Mouse (Mus musculus): ENCODE measurements at regions not wholly inside any gene's neighbourhood (a gene's known extent, or its start where the extent isn't known, plus 50 kb on each side); places are given as distances from the start of the nearest gene placed in this dataset.
A peak's percentile ranks its signal among the peaks of the same experiment; 100 is the strongest.

GRCm38 (mm10) chr19:28732998-28733397 lies 53.1 kb upstream of the Glis3 start:
- no peak for ATAC-seq (ENCODE audit: low TSS enrichment)

DNA sequence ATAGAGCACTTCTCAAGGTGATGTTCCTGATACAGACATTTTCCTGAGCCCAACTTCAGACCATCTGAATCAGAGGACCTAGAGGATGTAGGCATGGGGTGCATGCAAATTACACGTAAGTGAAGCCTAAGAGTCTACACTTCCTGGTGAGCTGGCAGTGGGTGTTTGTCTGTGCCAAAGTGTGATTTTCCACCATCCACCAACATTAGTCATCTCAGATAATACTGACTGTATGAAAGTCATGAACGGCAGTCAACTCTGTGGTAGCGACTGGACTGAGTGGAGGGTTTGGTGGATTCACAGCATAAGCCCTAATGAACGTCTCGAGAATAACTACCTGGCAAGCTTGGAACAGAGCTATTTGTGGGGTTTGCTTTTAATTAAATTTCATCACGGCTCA lies 53.9 kb upstream of the Glis3 start:
- ATAC-seq (ENCODE audit: low TSS enrichment) = no peak

DNA sequence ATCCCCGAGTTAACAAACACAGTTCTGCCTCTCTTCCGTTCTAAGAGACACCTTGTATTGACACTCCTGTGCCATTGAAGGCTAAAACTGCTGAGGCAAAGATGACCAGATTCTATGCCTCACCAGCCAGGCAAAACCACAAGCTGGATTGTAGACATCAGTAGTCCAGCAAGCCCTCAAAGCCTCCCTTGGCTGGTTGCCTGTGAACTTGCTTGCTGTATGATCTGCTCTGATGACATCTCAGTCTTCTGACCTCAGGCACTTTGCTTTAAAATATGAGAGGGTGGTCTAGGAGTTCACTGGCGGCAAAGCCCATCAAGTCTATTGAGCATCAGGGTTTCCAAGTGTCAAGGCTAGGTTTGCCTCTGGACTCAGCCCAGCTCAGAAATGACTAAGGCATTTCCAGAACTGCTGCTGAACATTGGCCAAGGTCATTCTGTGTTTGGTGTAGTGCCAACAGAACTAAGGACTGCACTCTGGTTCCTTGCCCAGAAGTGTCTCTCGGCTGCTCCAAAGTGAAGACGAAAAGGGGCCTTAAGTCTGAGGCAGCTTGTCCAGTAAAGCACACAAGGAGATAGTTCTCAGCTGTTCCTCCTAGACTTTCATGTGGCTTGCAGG lies 63.4 kb upstream of the Glis3 start:
- no peak for ATAC-seq (ENCODE audit: low TSS enrichment)

- no peak for ATAC-seq (ENCODE audit: low TSS enrichment)
Observed at GRCm38 (mm10) chr19:28745105-28745504, 65.2 kb upstream of the Glis3 start.

- ATAC-seq (ENCODE audit: low TSS enrichment) = no peak
Observed at GRCm38 (mm10) chr19:28745534-28745933, 65.7 kb upstream of the Glis3 start.

- no peak for ATAC-seq (ENCODE audit: low TSS enrichment)
Observed at GRCm38 (mm10) chr19:28751091-28751490, 71.2 kb upstream of the Glis3 start.

GRCm38 (mm10) chr19:28758854-28759253 lies 76.0 kb upstream of the Slc1a1 start:
- peak; percentile 72 for ATAC-seq (ENCODE audit: low TSS enrichment)

GRCm38 (mm10) chr19:28764795-28765360 lies 70.0 kb upstream of the Slc1a1 start:
- no peak for ATAC-seq (ENCODE audit: low TSS enrichment)

- peak; percentile 62 for ATAC-seq (ENCODE audit: low TSS enrichment)
Observed at GRCm38 (mm10) chr19:28768218-28768617, 66.6 kb upstream of the Slc1a1 start.

DNA sequence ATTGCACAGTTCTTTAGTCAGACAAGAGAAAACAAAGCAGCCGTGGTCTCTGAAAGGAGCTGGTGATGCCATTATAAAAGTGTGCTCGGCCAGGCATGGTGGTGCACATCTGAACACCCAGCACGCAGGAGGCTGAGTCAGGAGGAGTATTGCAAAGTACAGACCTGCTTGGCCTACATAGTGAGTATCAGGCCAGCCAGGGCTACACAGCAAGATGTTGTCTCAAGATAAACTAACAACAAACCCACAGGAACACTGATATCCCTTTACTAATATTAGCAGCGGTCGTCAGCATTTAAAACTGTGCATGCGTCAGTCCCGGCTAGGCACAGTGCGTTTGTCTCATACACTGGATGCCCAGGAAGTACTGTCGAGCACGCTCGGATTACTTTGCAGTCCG lies 64.4 kb upstream of the Slc1a1 start:
- ATAC-seq (ENCODE audit: low TSS enrichment) = no peak

DNA sequence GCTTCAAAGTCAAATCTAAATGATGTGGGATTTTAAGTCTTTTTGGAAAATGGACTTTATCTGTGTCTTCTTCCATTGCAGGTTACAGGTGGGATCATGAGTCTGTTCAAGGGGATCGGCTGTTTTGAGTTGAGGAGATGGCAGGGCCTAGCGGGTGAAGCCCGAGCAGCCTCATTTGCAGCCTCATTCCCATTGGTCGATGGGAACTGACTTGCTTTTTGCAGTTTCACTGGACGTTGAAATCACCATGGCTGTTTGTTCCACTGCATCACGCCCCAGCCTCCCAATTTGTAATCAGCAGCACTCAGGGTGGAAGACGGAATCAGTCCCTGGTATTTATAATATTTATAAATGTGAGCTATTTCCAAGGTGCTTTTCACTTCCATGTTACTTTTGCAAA lies 63.0 kb upstream of the Slc1a1 start:
- ATAC-seq (ENCODE audit: low TSS enrichment) = no peak

GRCm38 (mm10) chr19:28772840-28773570 lies 61.8 kb upstream of the Slc1a1 start:
- no peak for ATAC-seq (ENCODE audit: low TSS enrichment)

GRCm38 (mm10) chr19:28776868-28777267 lies 58.0 kb upstream of the Slc1a1 start:
- peak; percentile 95 for ATAC-seq (ENCODE audit: low TSS enrichment)

DNA sequence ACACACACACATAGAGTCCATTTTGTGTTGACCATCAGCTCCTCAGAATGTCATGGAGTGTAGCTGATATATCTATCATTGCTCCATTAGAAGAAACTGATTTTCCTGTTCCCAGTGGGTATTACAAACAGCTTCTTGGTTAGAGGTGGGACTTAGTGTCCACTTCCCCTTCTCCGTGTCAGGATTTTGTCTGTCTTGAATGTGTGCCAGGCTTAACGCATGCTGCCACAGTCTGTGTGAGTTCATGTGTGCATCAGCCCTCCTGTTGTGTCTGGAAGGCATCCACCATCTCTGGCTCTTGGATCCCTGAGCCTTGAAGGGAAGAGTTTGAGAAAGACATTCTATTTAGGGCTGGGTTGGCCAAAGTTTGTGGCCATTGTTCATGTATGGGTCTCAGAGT lies 57.2 kb upstream of the Slc1a1 start:
- no peak for ATAC-seq (ENCODE audit: low TSS enrichment)

DNA sequence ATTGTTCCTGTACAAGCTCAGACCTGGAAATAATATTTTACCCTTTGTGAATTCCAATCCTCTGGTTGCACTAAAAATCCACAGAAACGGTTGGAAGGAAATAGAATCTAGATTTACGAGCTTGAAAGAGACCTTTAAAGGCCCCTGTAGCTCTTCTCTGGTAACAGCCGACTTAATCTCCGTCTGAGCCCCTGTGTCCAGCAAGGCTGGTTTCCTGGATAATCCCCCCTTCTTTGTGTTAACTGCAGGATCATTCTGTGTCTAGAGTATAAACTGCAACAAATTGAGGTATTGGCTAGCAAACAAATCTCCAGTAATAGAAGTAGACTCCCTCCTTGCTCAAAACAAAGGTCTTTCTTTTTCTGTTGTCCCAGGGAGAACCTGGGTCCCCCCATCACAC lies 56.5 kb upstream of the Slc1a1 start:
- no peak for ATAC-seq (ENCODE audit: low TSS enrichment)

DNA sequence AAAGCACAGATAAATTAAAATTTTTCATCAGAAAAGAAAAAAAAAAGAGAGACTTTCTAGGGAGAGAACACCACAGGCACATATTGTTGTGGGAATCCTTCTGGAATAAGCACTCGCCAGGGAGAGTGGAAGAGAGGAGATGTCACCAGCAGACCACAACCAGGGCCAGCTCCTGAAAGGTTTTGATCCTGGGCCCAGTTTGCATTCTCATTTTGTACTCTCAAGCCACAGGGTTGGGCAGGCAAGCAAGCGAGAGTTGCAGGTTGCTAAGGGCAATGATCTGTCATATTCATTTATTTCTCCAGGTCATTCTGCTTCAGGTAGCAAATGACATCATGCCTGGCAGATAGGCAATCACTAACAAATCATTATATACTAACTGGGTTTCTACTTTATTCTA lies 52.9 kb upstream of the Slc1a1 start:
- no peak for ATAC-seq (ENCODE audit: low TSS enrichment)
